Mouse (Mus musculus) embryonic facial prominence, embryonic 14.5 days (tissue): ENCODE results near the gene Kxd1. TPM values are rescaled to one million over a fixed set of nuclear protein-coding genes. Genes with fewer than 3 reads are reported as not detected.

Experiments
- ATAC-seq: fragments of 200-750 bp; cut with Nextera tagmentation; 2 replicates; pipeline ENCODE4 v1.8.0; 2017; ENCODE audit warnings: low read depth, moderate number of reproducible peaks, moderate TSS enrichment
- DNase-seq: peaks from one replicate; pipeline ENCODE4 v3.0.0-alpha.2; 2015; ENCODE audit warnings: low spot score
- H3K27ac ChIP-seq: fragments of 300-500 bp; sonication (generic); replicated peaks from 2 replicates; pipeline ENCODE4 v1.5.1; 2014; ENCODE audit warnings: low read depth, mild to moderate bottlenecking, low read length, moderate library complexity
- H3K27me3 ChIP-seq: fragments of 300-500 bp; sonication (generic); replicated peaks from 2 replicates; pipeline ENCODE4 v1.6.1; 2014; ENCODE audit warnings: low read length; ENCODE audit not compliant: control insufficient read depth, insufficient read depth
- H3K36me3 ChIP-seq: fragments of 300-500 bp; sonication (generic); 2 replicates; pipeline ENCODE4 v1.6.1; 2014; ENCODE audit warnings: low read length, mixed read lengths; ENCODE audit not compliant: control insufficient read depth, insufficient read depth
- H3K4me1 ChIP-seq: fragments of 300-500 bp; sonication (generic); 2 replicates; pipeline ENCODE4 v1.6.1; 2014; ENCODE audit warnings: antibody characterized with exemption, low read length; ENCODE audit not compliant: control insufficient read depth, insufficient read depth
- H3K4me2 ChIP-seq: fragments of 300-500 bp; sonication (generic); 2 replicates; pipeline ENCODE4 v1.6.1; 2014; ENCODE audit warnings: low read depth, mild to moderate bottlenecking, low read length, moderate library complexity, mixed read lengths
- H3K4me3 ChIP-seq: fragments of 300-500 bp; sonication (generic); 2 replicates; pipeline ENCODE4 v1.5.1; 2014; ENCODE audit warnings: low read depth, mild to moderate bottlenecking, low read length
- H3K9ac ChIP-seq: fragments of 300-500 bp; sonication (generic); 2 replicates; pipeline ENCODE4 v1.6.1; 2014; ENCODE audit warnings: low read depth, mild to moderate bottlenecking, low read length, moderate library complexity, mixed read lengths
- H3K9me3 ChIP-seq: fragments of 300-500 bp; sonication (generic); 2 replicates; pipeline ENCODE4 v1.6.1; 2016; ENCODE audit warnings: low read length; ENCODE audit not compliant: control insufficient read depth
- WGBS: fragments of 180-500 bp; shearing (Covaris S2); extraction: QIAGEN DNeasy Blood & Tissue Kit; methylation state at CpG from one replicate; pipeline ENCODE4 v1.1.7; 2014; 5-methylcytosine and 5-hydroxymethylcytosine counted together
- polyA plus RNA-seq: library from polyadenylated mRNA; unstranded; fragments of >200 nt; fragmentation: Nextera tagmentation; extraction: Ambion mirVana; gene quantifications from 2 replicates; pipeline ENCODE4 v1.2.1, GENCODE M21; 2014

The Kxd1 gene
- polyA plus RNA-seq, 1 experiment from 2014 or later, result 51.0 TPM

- H3K4me1 ChIP-seq, result peaks cover 33% of the 10 kb centered on the region
Measured at GRCm38 (mm10) chr8:70507027-70507393, 20.7 kb downstream of the Kxd1 start.

GRCm38 (mm10) chr8:70506328-70507026 lies 21.3 kb downstream of the Kxd1 start, which contains the start of gene Rex1bd:
TSS of gene Rex1bd (minus strand) at chr8:70506752.
- peak within 1 kb of the TSS; percentile 81 for H3K9ac ChIP-seq
- ATAC-seq, result peak; percentile 86
- peaks cover 35% of the 10 kb centered on the region for H3K4me1 ChIP-seq
- H3K27me3 ChIP-seq, result peaks cover 19% of the 10 kb centered on the region
- WGBS, result 2% methylated on average over 31 of the region's 40 CpGs
- peak within 1 kb of the TSS; percentile 63 for H3K4me2 ChIP-seq
- peak within 1 kb of the TSS; percentile 59 for H3K4me3 ChIP-seq
- H3K27ac ChIP-seq, result peak within 1 kb of the TSS; percentile 87
- peaks cover 30% of the 10 kb centered on the region for H3K36me3 ChIP-seq
- DNase-seq, result peak; percentile 97
- no peaks in the 10 kb centered on the region for H3K9me3 ChIP-seq

More at GRCm38 (mm10) chr8:70507027-70507393, 20.7 kb downstream of the Kxd1 start:
- WGBS, result 55% methylated on average over 5 of the region's 5 CpGs
- DNase-seq (no peak), ATAC-seq (no peak)
- Histone ChIP-seq H3K27ac (peak overlapping the region; percentile 87), H3K9ac (no peak overlapping the region), H3K4me2 (peak overlapping the region; percentile 63; the same call in 1 of the 2 replicates), H3K36me3 (peaks cover 31% of the 10 kb centered on the region), H3K9me3 (no peaks in the 10 kb centered on the region), H3K27me3 (peaks cover 14% of the 10 kb centered on the region), H3K4me3 (no peak overlapping the region)

GRCm38 (mm10) chr8:70505698-70506327 lies 21.9 kb downstream of the Kxd1 start:
- Histone ChIP-seq H3K4me1 (peaks cover 37% of the 10 kb centered on the region), H3K4me2 (peak overlapping the region; percentile 63)
- no peak for DNase-seq

GRCm38 (mm10) chr8:70504851-70505250 lies 22.9 kb downstream of the Kxd1 start:
- Histone ChIP-seq H3K4me2 (peak overlapping the region; percentile 63), H3K4me3 (peak overlapping the region; percentile 59; the same call in 1 of the 2 replicates), H3K27me3 (peaks cover 31% of the 10 kb centered on the region), H3K27ac (peak overlapping the region; percentile 70), H3K4me1 (peaks cover 43% of the 10 kb centered on the region), H3K9ac (no peak overlapping the region), H3K36me3 (peaks cover 30% of the 10 kb centered on the region), H3K9me3 (no peaks in the 10 kb centered on the region)
- DNase-seq (peak; percentile 68), ATAC-seq (no peak)
- 50% methylated on average over 3 of the region's 3 CpGs for WGBS

More at GRCm38 (mm10) chr8:70505698-70506327, 21.9 kb downstream of the Kxd1 start:
- WGBS, result 24% methylated on average over 24 of the region's 32 CpGs
- ATAC-seq, result peak; percentile 16
- H3K36me3 ChIP-seq, result peaks cover 30% of the 10 kb centered on the region
- H3K4me3 ChIP-seq, result peak overlapping the region; percentile 59
- peaks cover 26% of the 10 kb centered on the region for H3K27me3 ChIP-seq
- no peaks in the 10 kb centered on the region for H3K9me3 ChIP-seq
- peak overlapping the region; percentile 81 for H3K9ac ChIP-seq
- peak overlapping the region; percentile 70; the same call in 1 of the 2 replicates for H3K27ac ChIP-seq

GRCm38 (mm10) chr8:70504291-70504716 lies 23.5 kb downstream of the Kxd1 start:
- ATAC-seq, result peak; percentile 20

GRCm38 (mm10) chr8:70503062-70503750 lies 24.6 kb downstream of the Kxd1 start:
- Histone ChIP-seq H3K9ac (peak overlapping the region; percentile 14; the same call in 1 of the 2 replicates), H3K4me1 (peaks cover 41% of the 10 kb centered on the region), H3K36me3 (peaks cover 22% of the 10 kb centered on the region), H3K27ac (peak overlapping the region; percentile 70), H3K9me3 (no peaks in the 10 kb centered on the region), H3K4me2 (peak overlapping the region; percentile 63), H3K4me3 (no peak overlapping the region), H3K27me3 (peaks cover 37% of the 10 kb centered on the region)
- DNase-seq (peak; percentile 72), ATAC-seq (peak; percentile 6; the same call in 1 of the 2 replicates)
- 8% methylated on average over 44 of the region's 46 CpGs for WGBS

More at GRCm38 (mm10) chr8:70504291-70504716, 23.5 kb downstream of the Kxd1 start:
- no peak overlapping the region; the same call in 1 of the 2 replicates for H3K4me3 ChIP-seq
- H3K4me2 ChIP-seq, result peak overlapping the region; percentile 63
- H3K9ac ChIP-seq, result no peak overlapping the region
- peaks cover 31% of the 10 kb centered on the region for H3K27me3 ChIP-seq
- H3K27ac ChIP-seq, result peak overlapping the region; percentile 70
- peak; percentile 94 for DNase-seq
- WGBS, result 19% methylated on average over 16 of the region's 16 CpGs
- peaks cover 48% of the 10 kb centered on the region for H3K4me1 ChIP-seq
- H3K9me3 ChIP-seq, result no peaks in the 10 kb centered on the region
- H3K36me3 ChIP-seq, result peaks cover 30% of the 10 kb centered on the region

- no peak overlapping the region for H3K27ac ChIP-seq
Measured at GRCm38 (mm10) chr8:70502540-70502939, 25.2 kb downstream of the Kxd1 start.

More at GRCm38 (mm10) chr8:70502540-70502939, 25.2 kb downstream of the Kxd1 start:
- WGBS, result 34% methylated on average over 12 of the region's 12 CpGs
- peaks cover 37% of the 10 kb centered on the region for H3K27me3 ChIP-seq
- no peak overlapping the region for H3K9ac ChIP-seq
- peak overlapping the region; percentile 8; the same call in 1 of the 2 replicates for H3K4me2 ChIP-seq
- ATAC-seq (no peak), DNase-seq (no peak)
- H3K4me1 ChIP-seq, result peaks cover 41% of the 10 kb centered on the region
- peaks cover 16% of the 10 kb centered on the region for H3K36me3 ChIP-seq
- no peak overlapping the region for H3K4me3 ChIP-seq
- H3K9me3 ChIP-seq, result no peaks in the 10 kb centered on the region
